Mouse (Mus musculus) heart, embryonic 15.5 days (tissue): Measurements from ENCODE around the gene Sh3gl3. TPM values are rescaled to one million over a fixed set of nuclear protein-coding genes. Genes with fewer than 3 reads are reported as not detected.

Experiments
- ATAC-seq: fragments of 200-750 bp; cut with Nextera tagmentation; replicated peaks from 2 replicates; pipeline ENCODE4 v1.8.0; 2017; ENCODE audit warnings: low read depth, moderate TSS enrichment; ENCODE audit not compliant: insufficient number of reproducible peaks, insufficient read depth, low FRiP score
- H3K27ac ChIP-seq: fragments of 300-500 bp; sonication (generic); 2 replicates; pipeline ENCODE4 v1.5.1; 2015; ENCODE audit warnings: mild to moderate bottlenecking, inconsistent platforms
- H3K27me3 ChIP-seq: fragments of 300-500 bp; sonication (generic); 2 replicates; pipeline ENCODE4 v1.6.1; 2015; ENCODE audit warnings: inconsistent platforms
- H3K36me3 ChIP-seq: fragments of 300-500 bp; sonication (generic); 2 replicates; pipeline ENCODE4 v1.6.1; 2015; ENCODE audit warnings: mild to moderate bottlenecking, inconsistent platforms
- H3K4me1 ChIP-seq: fragments of 300-500 bp; sonication (generic); replicated peaks from 2 replicates; pipeline ENCODE4 v1.6.1; 2015; ENCODE audit warnings: inconsistent platforms
- H3K4me2 ChIP-seq: fragments of 300-500 bp; sonication (generic); 2 replicates; pipeline ENCODE4 v1.6.1; 2015; ENCODE audit warnings: inconsistent platforms, mild to moderate bottlenecking, moderate library complexity
- H3K4me3 ChIP-seq: fragments of 300-500 bp; sonication (generic); 2 replicates; pipeline ENCODE4 v1.5.1; 2015; ENCODE audit warnings: mild to moderate bottlenecking, inconsistent platforms
- H3K9ac ChIP-seq: fragments of 300-500 bp; sonication (generic); 2 replicates; pipeline ENCODE4 v1.6.1; 2015; ENCODE audit warnings: mild to moderate bottlenecking, inconsistent platforms
- H3K9me3 ChIP-seq: fragments of 300-500 bp; sonication (generic); replicated peaks from 2 replicates; pipeline ENCODE4 v1.6.1; 2016; ENCODE audit warnings: inconsistent platforms
- WGBS: fragments of 180-500 bp; shearing (Covaris S2); methylation state at CpG from one replicate; pipeline ENCODE4 v1.1.7; 2015; ENCODE audit warnings: mixed read lengths; 5-methylcytosine and 5-hydroxymethylcytosine counted together
- polyA plus RNA-seq: library from polyadenylated mRNA; unstranded; fragments of >200 nt; fragmentation: Nextera tagmentation; extraction: Ambion mirVana; gene quantifications from 2 replicates; pipeline ENCODE4 v1.2.1, GENCODE M21; 2015

The Sh3gl3 gene
- polyA plus RNA-seq, 1 experiment from 2014 or later = 5.8 TPM

GRCm38 (mm10) chr7:82294611-82295010 lies 121.0 kb downstream of the Sh3gl3 start:
- WGBS = 63% methylated on average over 2 of the region's 2 CpGs
- no peaks in the 10 kb centered on the region for H3K27me3 ChIP-seq
- no peaks in the 10 kb centered on the region for H3K4me1 ChIP-seq
- no peak overlapping the region for H3K9ac ChIP-seq
- no peaks in the 10 kb centered on the region for H3K36me3 ChIP-seq
- no peak overlapping the region for H3K4me2 ChIP-seq
- H3K4me3 ChIP-seq = no peak overlapping the region
- no peaks in the 10 kb centered on the region for H3K9me3 ChIP-seq
- ATAC-seq = no peak
- H3K27ac ChIP-seq = no peak overlapping the region

DNA sequence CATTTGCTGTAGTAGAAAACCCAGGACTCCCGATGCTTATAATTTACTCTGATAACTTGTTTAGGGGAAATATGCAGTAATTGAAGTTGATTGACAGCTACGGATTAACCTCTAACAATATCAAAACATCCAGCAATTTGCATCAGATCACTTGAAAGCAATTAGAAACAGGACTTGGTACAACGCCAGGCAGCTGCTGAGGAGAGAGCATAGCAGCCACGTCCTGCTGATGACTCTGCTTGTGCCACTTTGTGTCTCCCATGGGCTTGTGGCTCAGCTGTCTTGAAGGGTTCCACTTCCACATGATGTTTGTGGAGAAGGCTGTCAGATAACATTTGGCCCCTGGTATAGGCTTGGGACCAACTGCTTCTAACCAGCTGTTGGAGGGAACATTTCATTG lies 134.8 kb downstream of the Sh3gl3 start:
- Histone ChIP-seq H3K4me3 (no peak overlapping the region), H3K27ac (no peak overlapping the region), H3K9me3 (no peaks in the 10 kb centered on the region), H3K4me2 (no peak overlapping the region), H3K4me1 (no peaks in the 10 kb centered on the region), H3K36me3 (no peaks in the 10 kb centered on the region), H3K9ac (no peak overlapping the region), H3K27me3 (no peaks in the 10 kb centered on the region)
- ATAC-seq = no peak
- 64% methylated on average over 4 of the region's 4 CpGs for WGBS

GRCm38 (mm10) chr7:82318515-82318914 lies 144.9 kb downstream of the Sh3gl3 start:
- 72% methylated on average over 12 of the region's 12 CpGs for WGBS

GRCm38 (mm10) chr7:82326616-82327015 lies 153.0 kb downstream of the Sh3gl3 start:
- 24% methylated on average over 1 of the region's 1 CpGs for WGBS
- no peak overlapping the region for H3K4me2 ChIP-seq
- no peak overlapping the region for H3K27ac ChIP-seq
- H3K9me3 ChIP-seq = no peaks in the 10 kb centered on the region
- no peak for ATAC-seq
- H3K36me3 ChIP-seq = no peaks in the 10 kb centered on the region
- no peaks in the 10 kb centered on the region for H3K4me1 ChIP-seq
- no peak overlapping the region for H3K4me3 ChIP-seq
- H3K9ac ChIP-seq = no peak overlapping the region
- 0 out of 2 replicates have a peak, but pooled peaks cover 6% of the 10 kb centered on the region for H3K27me3 ChIP-seq

More at GRCm38 (mm10) chr7:82318515-82318914, 144.9 kb downstream of the Sh3gl3 start:
- no peak overlapping the region for H3K9ac ChIP-seq
- H3K4me1 ChIP-seq = no peaks in the 10 kb centered on the region
- H3K27ac ChIP-seq = no peak overlapping the region
- 0 out of 2 replicates have a peak, but pooled peaks cover 3% of the 10 kb centered on the region for H3K27me3 ChIP-seq
- H3K4me2 ChIP-seq = peak overlapping the region; percentile 44
- no peak for ATAC-seq
- H3K36me3 ChIP-seq = no peaks in the 10 kb centered on the region
- H3K4me3 ChIP-seq = peak overlapping the region; percentile 11
- no peaks in the 10 kb centered on the region for H3K9me3 ChIP-seq

- H3K9me3 ChIP-seq = no peaks in the 10 kb centered on the region
- H3K4me1 ChIP-seq = no peaks in the 10 kb centered on the region
- H3K27me3 ChIP-seq = 0 out of 2 replicates have a peak, but pooled peaks cover 5% of the 10 kb centered on the region
- H3K4me2 ChIP-seq = no peak overlapping the region
- no peak for ATAC-seq
- H3K27ac ChIP-seq = no peak overlapping the region
- no peak overlapping the region for H3K9ac ChIP-seq
- H3K36me3 ChIP-seq = no peaks in the 10 kb centered on the region
- no peak overlapping the region for H3K4me3 ChIP-seq
- 64% methylated on average over 4 of the region's 4 CpGs for WGBS
These were observed 153.6 kb downstream of the Sh3gl3 start for GRCm38 (mm10) chr7:82327201-82327600.

- Histone ChIP-seq H3K27ac (no peak overlapping the region), H3K36me3 (no peaks in the 10 kb centered on the region), H3K9ac (no peak overlapping the region), H3K27me3 (peaks cover 7% of the 10 kb centered on the region; the same call in 1 of the 2 replicates), H3K4me3 (no peak overlapping the region), H3K4me2 (no peak overlapping the region), H3K9me3 (no peaks in the 10 kb centered on the region), H3K4me1 (no peaks in the 10 kb centered on the region)
- ATAC-seq = no peak
- WGBS = 59% methylated on average over 5 of the region's 5 CpGs
These were observed 154.2 kb downstream of the Sh3gl3 start for GRCm38 (mm10) chr7:82327881-82328280.

GRCm38 (mm10) chr7:82329831-82330230 lies 156.2 kb downstream of the Sh3gl3 start:
- H3K4me1 ChIP-seq = no peaks in the 10 kb centered on the region; the same call in 1 of the 2 replicates
- H3K36me3 ChIP-seq = no peaks in the 10 kb centered on the region
- no peaks in the 10 kb centered on the region for H3K9me3 ChIP-seq
- H3K4me3 ChIP-seq = no peak overlapping the region
- 56% methylated on average over 4 of the region's 4 CpGs for WGBS
- peaks cover 25% of the 10 kb centered on the region for H3K27me3 ChIP-seq
- no peak for ATAC-seq
- no peak overlapping the region for H3K9ac ChIP-seq
- H3K27ac ChIP-seq = no peak overlapping the region
- H3K4me2 ChIP-seq = no peak overlapping the region

DNA sequence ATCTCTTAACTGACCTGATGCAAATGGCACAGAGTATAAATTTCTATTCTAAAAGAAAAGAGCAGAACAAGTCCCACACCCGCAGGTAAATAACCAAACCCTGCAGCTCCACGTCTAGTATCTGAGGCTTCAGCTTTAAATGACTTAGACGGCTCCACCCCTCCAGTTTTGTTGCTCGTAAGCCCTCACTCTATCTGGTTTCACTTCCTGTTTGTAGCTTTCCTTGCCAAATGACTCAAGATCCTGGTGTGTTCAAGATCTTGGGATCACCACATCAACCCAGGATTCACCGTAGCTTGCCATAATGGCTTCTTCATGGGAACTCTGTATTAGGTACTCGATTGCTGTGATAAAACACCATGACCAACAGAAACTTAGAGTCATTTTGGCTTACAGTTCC lies 157.2 kb downstream of the Sh3gl3 start:
- H3K36me3 ChIP-seq = no peaks in the 10 kb centered on the region
- no peak overlapping the region for H3K4me3 ChIP-seq
- ATAC-seq = no peak
- H3K27me3 ChIP-seq = peaks cover 35% of the 10 kb centered on the region
- H3K4me2 ChIP-seq = no peak overlapping the region
- WGBS = 64% methylated on average over 6 of the region's 6 CpGs
- H3K9ac ChIP-seq = no peak overlapping the region
- H3K27ac ChIP-seq = no peak overlapping the region
- H3K4me1 ChIP-seq = peaks cover 10% of the 10 kb centered on the region
- H3K9me3 ChIP-seq = no peaks in the 10 kb centered on the region

GRCm38 (mm10) chr7:82334000-82334399 lies 160.4 kb downstream of the Sh3gl3 start:
- H3K4me3 ChIP-seq = no peak overlapping the region
- peaks cover 21% of the 10 kb centered on the region for H3K4me1 ChIP-seq
- H3K9me3 ChIP-seq = no peaks in the 10 kb centered on the region
- H3K9ac ChIP-seq = no peak overlapping the region
- ATAC-seq = no peak
- WGBS = 33% methylated on average over 1 of the region's 1 CpGs
- no peaks in the 10 kb centered on the region for H3K36me3 ChIP-seq
- H3K4me2 ChIP-seq = no peak overlapping the region
- no peak overlapping the region for H3K27ac ChIP-seq
- H3K27me3 ChIP-seq = peaks cover 63% of the 10 kb centered on the region

- peaks cover 66% of the 10 kb centered on the region for H3K27me3 ChIP-seq
- WGBS = 1% methylated on average over 73 of the region's 95 CpGs
These were observed 161.8 kb downstream of the Sh3gl3 start, which contains the start of gene Adamtsl3 for GRCm38 (mm10) chr7:82335211-82336121. Gene Adamtsl3, plus strand, starts transcription at chr7:82335694.

GRCm38 (mm10) chr7:82336132-82336531 lies 162.5 kb downstream of the Sh3gl3 start:
- H3K27me3 ChIP-seq = peaks cover 67% of the 10 kb centered on the region
- ATAC-seq = no peak; the same call in 1 of the 2 replicates
- H3K9me3 ChIP-seq = no peaks in the 10 kb centered on the region
- peak overlapping the region; percentile 96 for H3K4me2 ChIP-seq
- H3K4me3 ChIP-seq = peak overlapping the region; percentile 71
- WGBS = under 1% methylated on average over 34 of the region's 34 CpGs
- peaks cover 21% of the 10 kb centered on the region for H3K4me1 ChIP-seq
- no peaks in the 10 kb centered on the region for H3K36me3 ChIP-seq
- no peak overlapping the region for H3K27ac ChIP-seq
- peak overlapping the region; percentile 53 for H3K9ac ChIP-seq

More at GRCm38 (mm10) chr7:82335211-82336121, 161.8 kb downstream of the Sh3gl3 start, which contains the start of gene Adamtsl3:
- H3K36me3 ChIP-seq = no peaks in the 10 kb centered on the region
- peak within 1 kb of the TSS; percentile 61; the same call in 1 of the 2 replicates for H3K27ac ChIP-seq
- peaks cover 21% of the 10 kb centered on the region for H3K4me1 ChIP-seq
- peak within 1 kb of the TSS; percentile 53 for H3K9ac ChIP-seq
- peak within 1 kb of the TSS; percentile 96 for H3K4me2 ChIP-seq
- peak within 1 kb of the TSS; percentile 71 for H3K4me3 ChIP-seq
- ATAC-seq = peak; percentile 71; the same call in 1 of the 2 replicates
- H3K9me3 ChIP-seq = no peaks in the 10 kb centered on the region
